ENCODE assay signal across 16 mouse cellular contexts in the genomic region with DNA sequence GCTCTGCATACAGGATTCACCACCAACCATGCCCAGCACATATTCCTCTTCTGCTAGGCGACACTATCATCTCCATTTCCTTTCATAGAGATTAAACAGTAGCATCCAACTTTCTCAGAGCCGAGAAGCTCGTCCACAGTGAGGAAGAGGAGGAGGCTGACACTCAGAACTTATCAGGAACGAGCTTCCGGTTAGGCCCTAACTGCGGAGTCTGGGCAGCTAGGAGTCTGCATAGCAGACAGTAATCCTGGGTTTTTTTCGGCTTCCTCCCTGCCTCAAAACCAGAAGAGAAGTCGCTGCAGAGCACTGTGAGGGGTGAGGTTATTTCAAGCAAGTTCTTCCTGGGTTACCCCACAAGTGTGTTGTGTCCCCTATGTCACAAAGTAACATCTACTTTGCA. TPM values are rescaled to one million over a fixed set of nuclear protein-coding genes. Genes with fewer than 3 reads are reported as not detected.
DNase-seq lines count a peak whose midpoint lies in the region; ATAC-seq and TF ChIP-seq lines count a peak whose summit lies in the region.
"Had no signal": no experiment of that assay in that cellular context is flagged by ENCODE, and none has a peak within 500 bp of the region (broad histone marks: within the 10 kb centered on the region; RNA-seq: fewer than 3 reads in every experiment).

No protein-coding gene starts in this region.

- H3K36me3 ChIP-seq in heart, embryonic 13.5 days, result peaks cover 14% of the 10 kb centered on the region
- 0 out of 2 replicates have a peak, but pooled peaks cover 5% of the 10 kb centered on the region for H3K36me3 ChIP-seq in kidney, embryonic 15.5 days
- H3K36me3 ChIP-seq in lung, embryonic 16.5 days (ENCODE audit: control insufficient read depth, insufficient read depth, low read length), result no peaks in the 10 kb centered on the region; the same call in 1 of the 2 replicates
- no peaks in the 10 kb centered on the region for H3K36me3 ChIP-seq in stomach, postnatal 0 days (ENCODE audit: control insufficient read depth, insufficient read depth, low read length)
- H3K36me3 ChIP-seq: midbrain, embryonic 15.5 days had no signal

- DNase-seq in heart, adult 9 months (ENCODE audit: low spot score in 2 of 2), result no peak
- no peak for DNase-seq in kidney, postnatal 36 days
- no peak for DNase-seq in lung, postnatal 36 days
- no peak for DNase-seq in stomach, postnatal 0 days (ENCODE audit: low spot score)
- DNase-seq in cerebellum, postnatal 10 days, result no peak
- DNase-seq: adrenal gland, adult 2 months; cerebellum, adult 11-12 months; forebrain, postnatal 0 days; kidney, adult 11 months had no signal

- no peaks in the 10 kb centered on the region for H3K27me3 ChIP-seq in heart, embryonic 13.5 days (replicated peaks)
- no peaks in the 10 kb centered on the region for H3K27me3 ChIP-seq in kidney, embryonic 15.5 days
- no peaks in the 10 kb centered on the region for H3K27me3 ChIP-seq in lung, embryonic 16.5 days (ENCODE audit: control insufficient read depth, insufficient read depth, low read depth, low read length)
- no peaks in the 10 kb centered on the region for H3K27me3 ChIP-seq in stomach, postnatal 0 days (ENCODE audit: control insufficient read depth, insufficient read depth, low read length)
- H3K27me3 ChIP-seq: midbrain, embryonic 15.5 days had no signal

- WGBS in heart, embryonic 13.5 days, result 26% methylated on average over 8 of the region's 8 CpGs
- 76% methylated on average over 8 of the region's 8 CpGs for WGBS in kidney, embryonic 15.5 days
- 48% methylated on average over 8 of the region's 8 CpGs for WGBS in lung, embryonic 16.5 days
- 82% methylated on average over 8 of the region's 8 CpGs for WGBS in stomach, postnatal 0 days

- no peak for TF ChIP-seq EP300 in stomach, postnatal 0 days (optimal IDR thresholded peaks at IDR 0.05)

- no peak overlapping the region for H3K9ac ChIP-seq in heart, embryonic 13.5 days
- H3K9ac ChIP-seq in kidney, embryonic 15.5 days, result no peak overlapping the region
- no peak overlapping the region for H3K9ac ChIP-seq in lung, embryonic 16.5 days (ENCODE audit: low read length)
- H3K9ac ChIP-seq in stomach, postnatal 0 days (ENCODE audit: low read length), result peak overlapping the region; percentile 23; the same call in 1 of the 2 replicates
- H3K9ac ChIP-seq: forebrain, postnatal 0 days; midbrain, embryonic 15.5 days had no signal

- no peaks in the 10 kb centered on the region for H3K9me3 ChIP-seq in heart, embryonic 13.5 days
- no peaks in the 10 kb centered on the region for H3K9me3 ChIP-seq in kidney, embryonic 15.5 days (replicated peaks)
- H3K9me3 ChIP-seq in lung, embryonic 16.5 days (ENCODE audit: control insufficient read depth, low read length), result no peaks in the 10 kb centered on the region
- H3K9me3 ChIP-seq in stomach, postnatal 0 days (ENCODE audit: control insufficient read depth, low read length), result no peaks in the 10 kb centered on the region
- H3K9me3 ChIP-seq: midbrain, embryonic 15.5 days had no signal

- H3K27ac ChIP-seq in heart, embryonic 13.5 days (replicated peaks), result peak overlapping the region; percentile 80
- H3K27ac ChIP-seq in kidney, embryonic 15.5 days, result peak overlapping the region; percentile 73
- peak overlapping the region; percentile 63 for H3K27ac ChIP-seq in lung, embryonic 16.5 days (ENCODE audit: low read length)
- H3K27ac ChIP-seq in stomach, postnatal 0 days (replicated peaks), result no peak overlapping the region
- H3K27ac ChIP-seq: midbrain, embryonic 15.5 days had no signal

- no peak for ATAC-seq in heart, embryonic 13.5 days (ENCODE audit: extremely low read depth, insufficient number of reproducible peaks, low FRiP score, low TSS enrichment)
- ATAC-seq in kidney, embryonic 15.5 days (replicated peaks; ENCODE audit: low FRiP score), result no peak
- no peak for ATAC-seq in lung, embryonic 16.5 days (ENCODE audit: low read depth)
- ATAC-seq in stomach, postnatal 0 days (ENCODE audit: low FRiP score, low TSS enrichment), result no peak
- ATAC-seq: CD4-positive, CD25-positive, alpha-beta regulatory T cell, adult 4 months; forebrain, postnatal 0 days; midbrain, embryonic 15.5 days had no signal

- peaks cover 90% of the 10 kb centered on the region for H3K4me1 ChIP-seq in heart, embryonic 13.5 days
- 0 out of 2 replicates have a peak, but pooled peaks cover 2% of the 10 kb centered on the region for H3K4me1 ChIP-seq in kidney, embryonic 15.5 days
- H3K4me1 ChIP-seq in lung, embryonic 16.5 days (replicated peaks; ENCODE audit: control insufficient read depth, insufficient read depth, low read length), result peaks cover 57% of the 10 kb centered on the region
- 0 out of 2 replicates have a peak, but pooled peaks cover 2% of the 10 kb centered on the region for H3K4me1 ChIP-seq in stomach, postnatal 0 days (replicated peaks; ENCODE audit: control insufficient read depth, insufficient read depth)
- H3K4me1 ChIP-seq: midbrain, embryonic 15.5 days had no signal

- H3K4me3 ChIP-seq in heart, embryonic 13.5 days, result no peak overlapping the region
- H3K4me3 ChIP-seq in kidney, embryonic 15.5 days (replicated peaks), result no peak overlapping the region
- H3K4me3 ChIP-seq in lung, embryonic 16.5 days (ENCODE audit: low read length), result no peak overlapping the region
- H3K4me3 ChIP-seq in stomach, postnatal 0 days (ENCODE audit: low read depth, low read length), result no peak overlapping the region
- H3K4me3 ChIP-seq: midbrain, embryonic 15.5 days had no signal

- TF ChIP-seq CTCF in stomach, postnatal 0 days (IDR thresholded peaks at IDR 0.05; ENCODE audit: low read depth), result no peak

- no peak overlapping the region for H3K4me2 ChIP-seq in heart, embryonic 13.5 days
- H3K4me2 ChIP-seq in kidney, embryonic 15.5 days, result no peak overlapping the region
- no peak overlapping the region for H3K4me2 ChIP-seq in lung, embryonic 16.5 days (ENCODE audit: low read depth, low read length)
- no peak overlapping the region for H3K4me2 ChIP-seq in stomach, postnatal 0 days (replicated peaks; ENCODE audit: low read depth)
- H3K4me2 ChIP-seq: midbrain, embryonic 15.5 days had no signal

RNA-seq across cellular contexts. Expression of a gene that starts 35.6 kb away (rescaled TPM):
- 24.1 and 26.8 TPM in 2 replicates for polyA plus RNA-seq in heart, embryonic 13.5 days (2015; fragmentation: Nextera tagmentation; extraction: Ambion mirVana)
- polyA plus RNA-seq in kidney, embryonic 15.5 days (2015; fragmentation: Nextera tagmentation; extraction: Ambion mirVana), result 26.4 and 29.4 TPM in 2 replicates
- polyA plus RNA-seq in lung, embryonic 16.5 days (2015; fragmentation: Nextera tagmentation; extraction: Ambion mirVana), result 36.3 and 38.2 TPM in 2 replicates
- polyA plus RNA-seq in stomach, postnatal 0 days (2015; fragmentation: Nextera tagmentation; extraction: Ambion mirVana), result 15.5 and 17.5 TPM in 2 replicates

RNA-seq across cellular contexts. Expression of a gene that starts 49.3 kb away (rescaled TPM):
- polyA plus RNA-seq in heart, embryonic 13.5 days (2015; fragmentation: Nextera tagmentation; extraction: Ambion mirVana), result not detected in 2 replicates
- polyA plus RNA-seq in kidney, embryonic 15.5 days (2015; fragmentation: Nextera tagmentation; extraction: Ambion mirVana), result not detected in 2 replicates
- not detected in 2 replicates for polyA plus RNA-seq in lung, embryonic 16.5 days (2015; fragmentation: Nextera tagmentation; extraction: Ambion mirVana)
- polyA plus RNA-seq in stomach, postnatal 0 days (2015; fragmentation: Nextera tagmentation; extraction: Ambion mirVana), result not detected in 2 replicates
- polyA plus RNA-seq: adrenal gland, adult 2 months; CD4-positive, CD25-positive, alpha-beta regulatory T cell, adult 4 months; forebrain, postnatal 0 days; hindbrain, embryonic 11.5 days; limb, embryonic 14.5 days; midbrain, embryonic 15.5 days had no signal

RNA-seq across cellular contexts. Expression of a gene that starts 55.6 kb away (rescaled TPM):
- 1.1 and 1.8 TPM in 2 replicates for polyA plus RNA-seq in heart, embryonic 13.5 days (2015; fragmentation: Nextera tagmentation; extraction: Ambion mirVana)
- 0.36 and 1.1 TPM in 2 replicates for polyA plus RNA-seq in kidney, embryonic 15.5 days (2015; fragmentation: Nextera tagmentation; extraction: Ambion mirVana)
- polyA plus RNA-seq in lung, embryonic 16.5 days (2015; fragmentation: Nextera tagmentation; extraction: Ambion mirVana), result 1.0 and 1.3 TPM in 2 replicates
- polyA plus RNA-seq in stomach, postnatal 0 days (2015; fragmentation: Nextera tagmentation; extraction: Ambion mirVana), result 1.3 and 1.5 TPM in 2 replicates
